Mouse (Mus musculus) CD4-positive, CD25-positive, alpha-beta regulatory T cell, adult 2 months (primary cell): Measurements from ENCODE around the gene Mindy4.

Experiments used
- DNase-seq: peaks from one replicate; pipeline ENCODE4 v3.0.0-alpha.2; 2012; ENCODE audit warnings: low read depth, low spot score

Mindy4 gene

DNA sequence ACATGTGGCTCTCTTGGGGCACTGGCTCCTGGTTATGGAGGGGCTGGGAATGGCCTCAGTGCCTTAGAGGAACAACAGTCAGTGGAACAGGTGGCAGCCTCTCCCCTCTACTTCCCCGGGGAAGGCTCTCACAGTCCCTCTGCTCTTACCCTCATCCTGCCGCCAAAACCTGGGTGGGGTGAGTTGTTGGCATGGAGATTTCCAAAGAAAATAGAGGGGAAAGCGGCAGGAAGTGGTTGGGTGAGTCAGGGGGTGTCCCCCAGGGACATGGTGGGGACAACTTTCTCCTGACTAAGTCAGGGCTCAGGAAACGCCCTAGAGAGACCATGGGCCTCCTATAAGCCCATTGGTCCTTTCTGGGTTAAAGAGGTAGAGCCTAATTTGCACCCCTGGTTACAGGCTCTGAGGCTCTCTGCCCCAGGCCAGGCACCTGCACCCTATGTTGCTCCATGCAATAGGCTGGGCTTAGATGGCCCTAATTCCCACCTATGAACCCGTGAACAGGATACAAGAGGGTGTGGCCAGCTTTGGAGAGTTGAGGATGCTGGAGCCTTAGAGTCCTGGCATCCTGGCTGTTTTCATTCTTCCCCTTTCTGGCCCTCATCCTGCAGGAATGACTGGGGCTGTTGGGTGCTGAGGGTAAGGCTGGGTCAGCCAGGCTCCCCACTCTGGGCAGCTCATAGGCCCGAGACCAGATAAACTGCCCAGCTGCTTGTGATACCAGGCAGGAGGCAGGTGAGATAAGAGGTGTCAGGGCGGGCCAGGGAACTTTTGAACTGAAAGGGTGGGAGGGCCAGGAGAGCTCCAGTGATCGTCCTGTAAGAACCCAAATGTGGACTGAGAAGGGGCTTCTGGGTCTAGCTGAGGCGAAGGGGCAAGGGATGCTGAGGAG lies 136.0 kb downstream of the Mindy4 start:
- no peak for DNase-seq

DNA sequence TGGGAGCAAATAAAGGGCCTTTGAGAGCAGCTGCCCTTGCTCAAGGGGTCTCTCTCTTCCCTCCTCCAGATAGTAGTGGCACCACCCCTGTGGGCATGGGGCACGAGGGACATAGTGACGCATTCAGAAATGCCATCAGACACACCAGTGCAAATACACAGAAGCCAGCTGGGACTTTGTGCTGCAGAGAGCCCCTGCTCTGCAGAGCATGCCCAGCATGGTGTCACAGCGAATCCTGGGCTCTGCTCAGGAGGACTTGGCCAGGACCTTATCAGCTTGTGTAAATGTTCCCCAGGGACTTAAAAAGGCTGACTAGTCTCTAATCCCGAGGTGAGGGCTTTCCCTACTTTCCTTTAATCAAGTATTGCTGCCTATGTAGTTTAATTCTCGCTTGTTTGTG lies 138.5 kb downstream of the Mindy4 start:
- no peak for DNase-seq

DNA sequence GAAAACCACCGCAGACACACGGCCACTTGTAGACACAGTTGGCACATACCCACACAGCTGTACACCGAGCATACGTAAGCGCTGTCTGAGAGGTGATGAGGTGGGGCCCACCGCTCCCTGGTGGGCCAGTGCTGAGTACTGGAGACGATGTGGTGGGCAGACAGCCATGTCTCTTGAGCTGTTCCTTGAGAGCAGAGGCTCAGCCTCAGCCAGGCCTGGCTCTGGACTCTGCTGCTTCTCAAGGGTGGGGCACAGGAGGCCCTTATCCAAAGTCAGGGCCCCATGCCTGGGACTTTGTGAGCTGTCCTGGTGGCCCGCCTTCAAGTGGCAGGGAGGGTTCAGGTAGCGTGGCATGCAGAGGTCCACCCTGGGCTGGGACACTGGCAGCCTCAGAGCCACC lies 139.1 kb downstream of the Mindy4 start:
- DNase-seq = no peak

DNA sequence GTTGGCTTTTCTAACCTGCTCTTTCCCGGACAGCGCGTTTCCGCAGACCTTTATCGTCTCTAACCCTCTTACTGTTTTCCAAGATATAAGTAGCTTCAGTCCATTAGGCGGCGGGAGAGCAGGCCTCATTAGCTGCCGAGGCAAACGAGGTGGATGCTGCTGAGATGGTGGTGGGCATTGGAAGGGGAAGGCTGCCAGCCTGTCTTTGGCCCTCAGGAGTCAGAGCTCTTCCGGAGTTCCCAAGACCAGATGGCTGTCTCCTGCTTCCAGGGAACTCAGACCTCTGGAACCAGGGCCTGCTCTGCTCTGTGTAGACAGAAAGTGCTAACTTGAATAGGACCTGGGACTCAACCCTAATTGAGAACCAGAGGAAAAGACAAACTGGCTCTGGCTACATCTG lies 140.3 kb downstream of the Mindy4 start:
- no peak for DNase-seq

DNA sequence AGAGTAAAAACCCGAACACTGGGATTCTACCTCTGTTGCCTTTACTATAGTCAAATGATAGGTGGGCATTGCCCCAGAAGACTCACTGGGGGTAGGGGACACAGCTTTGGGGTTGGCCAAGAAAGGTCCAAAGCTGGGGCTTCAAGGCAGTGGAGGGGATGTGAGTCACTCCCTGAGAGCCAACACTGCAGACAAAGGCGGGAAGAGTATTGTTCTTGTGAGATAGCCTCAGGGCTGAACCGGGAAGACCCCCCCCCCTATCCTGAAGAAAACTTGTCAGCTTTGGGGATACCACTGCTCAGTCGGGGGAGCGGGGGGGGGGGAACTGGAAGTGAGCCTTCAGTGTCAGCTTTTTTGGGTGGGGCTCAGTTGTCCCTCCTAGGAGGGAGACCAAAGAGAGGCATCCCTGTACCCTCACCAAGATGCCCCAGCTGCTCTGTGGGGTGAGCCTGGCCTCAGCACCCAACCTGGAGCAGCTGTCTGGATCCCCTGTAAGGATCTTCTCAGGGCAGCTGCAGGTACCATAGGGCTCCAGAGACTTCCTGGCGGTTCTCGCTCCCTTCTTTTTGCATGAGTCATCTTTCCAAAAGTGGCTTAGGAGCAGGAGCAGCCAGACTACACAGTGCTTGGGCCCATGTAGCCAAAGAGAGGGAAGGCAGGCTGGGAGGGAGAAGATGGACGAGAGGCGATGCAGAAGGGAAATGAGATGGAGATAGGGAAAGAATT lies 141.3 kb downstream of the Mindy4 start:
- DNase-seq = no peak

DNA sequence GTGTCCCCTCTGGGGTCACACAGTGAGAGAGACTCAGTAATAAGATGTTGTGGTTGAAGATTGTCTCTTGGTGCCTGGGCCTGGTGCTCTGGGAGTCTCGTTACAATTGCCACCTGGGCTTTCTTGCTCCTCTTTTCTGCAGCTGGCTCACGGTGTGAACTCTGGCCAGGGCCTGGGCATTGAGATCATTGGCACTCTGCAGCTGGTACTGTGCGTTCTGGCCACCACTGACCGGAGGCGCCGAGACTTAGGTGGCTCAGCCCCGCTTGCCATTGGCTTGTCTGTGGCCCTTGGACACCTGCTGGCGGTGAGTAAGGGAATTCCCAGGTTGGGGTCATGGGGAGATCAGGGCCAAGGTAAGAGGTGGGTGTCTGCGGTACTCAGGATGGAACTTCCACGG lies 142.1 kb downstream of the Mindy4 start:
- no peak for DNase-seq

DNA sequence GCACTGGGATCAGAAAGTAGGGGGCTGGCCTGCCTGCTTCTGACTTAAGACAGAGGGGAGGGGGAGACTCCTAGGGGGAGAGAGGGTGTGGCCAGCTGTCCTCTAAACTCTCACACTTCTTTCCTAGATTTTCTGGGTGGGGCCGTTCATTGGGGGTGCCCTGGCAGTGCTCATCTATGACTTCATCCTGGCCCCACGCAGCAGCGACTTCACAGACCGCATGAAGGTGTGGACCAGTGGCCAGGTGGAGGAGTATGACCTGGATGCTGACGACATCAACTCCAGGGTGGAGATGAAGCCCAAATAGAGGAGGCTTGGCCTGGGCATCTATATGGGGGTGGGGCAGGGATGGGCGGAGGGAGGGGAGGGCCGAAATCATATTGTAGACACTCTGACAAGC lies 143.3 kb downstream of the Mindy4 start:
- no peak for DNase-seq

DNA sequence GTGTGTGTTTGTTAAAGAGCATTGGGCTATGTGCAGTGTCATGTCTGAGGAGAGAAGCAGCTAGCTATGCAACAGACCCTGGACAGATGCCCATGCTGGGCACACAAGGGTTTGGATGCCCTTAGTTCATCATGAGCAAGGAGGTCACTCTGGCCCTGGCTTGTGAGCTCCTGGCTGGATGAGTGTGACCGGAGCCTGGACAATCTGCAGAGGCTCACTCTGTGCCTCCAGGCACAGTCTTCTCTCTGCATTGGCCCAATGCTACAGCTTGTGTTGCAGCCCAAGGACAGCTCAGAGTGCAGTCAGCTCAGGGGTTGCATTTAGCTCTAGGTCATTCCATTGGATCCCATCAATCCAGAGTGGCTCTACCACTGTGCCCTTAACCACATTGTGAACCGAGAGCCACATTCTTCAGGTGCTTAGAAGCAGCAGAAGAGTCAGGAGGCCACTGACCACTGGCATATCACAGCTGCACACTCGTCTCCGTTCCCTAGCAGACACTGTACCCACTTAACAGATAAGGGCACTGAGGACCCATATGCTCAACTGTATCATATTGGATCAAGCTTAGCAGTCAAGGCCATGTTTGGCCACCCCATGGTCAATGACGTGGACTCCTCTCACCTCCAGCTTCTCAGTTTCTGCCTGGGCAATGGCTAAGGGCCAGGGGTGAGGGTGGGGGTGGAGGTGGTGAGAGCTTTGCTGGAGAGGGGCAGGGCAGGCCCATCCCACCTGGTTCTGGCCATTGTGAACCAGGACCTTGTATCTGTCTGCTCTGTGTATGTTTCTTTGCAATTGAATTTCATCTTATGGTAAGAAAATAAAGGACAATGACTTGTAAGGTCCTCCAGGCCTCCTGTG lies 144.8 kb downstream of the Mindy4 start:
- no peak for DNase-seq

DNA sequence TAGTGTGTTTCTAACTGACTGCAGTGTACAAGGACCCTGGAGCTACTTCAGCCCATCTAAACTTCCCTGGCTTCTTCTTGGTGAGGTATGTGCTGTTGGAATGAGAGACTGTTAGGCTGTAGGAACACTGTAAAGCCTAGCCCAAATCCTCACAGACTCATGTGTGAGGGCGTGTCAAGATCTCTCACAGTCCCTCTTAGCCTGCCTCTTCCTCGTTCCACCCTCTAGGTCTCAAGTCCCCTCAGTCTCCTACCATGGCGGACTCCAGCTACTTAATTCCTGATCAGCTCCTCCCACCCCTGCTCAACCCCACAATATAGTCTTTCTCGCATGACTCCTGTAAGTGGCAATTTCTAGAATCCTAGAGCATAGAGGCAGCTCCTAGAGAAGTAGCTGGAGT lies 146.0 kb downstream of the Mindy4 start:
- DNase-seq = no peak

DNA sequence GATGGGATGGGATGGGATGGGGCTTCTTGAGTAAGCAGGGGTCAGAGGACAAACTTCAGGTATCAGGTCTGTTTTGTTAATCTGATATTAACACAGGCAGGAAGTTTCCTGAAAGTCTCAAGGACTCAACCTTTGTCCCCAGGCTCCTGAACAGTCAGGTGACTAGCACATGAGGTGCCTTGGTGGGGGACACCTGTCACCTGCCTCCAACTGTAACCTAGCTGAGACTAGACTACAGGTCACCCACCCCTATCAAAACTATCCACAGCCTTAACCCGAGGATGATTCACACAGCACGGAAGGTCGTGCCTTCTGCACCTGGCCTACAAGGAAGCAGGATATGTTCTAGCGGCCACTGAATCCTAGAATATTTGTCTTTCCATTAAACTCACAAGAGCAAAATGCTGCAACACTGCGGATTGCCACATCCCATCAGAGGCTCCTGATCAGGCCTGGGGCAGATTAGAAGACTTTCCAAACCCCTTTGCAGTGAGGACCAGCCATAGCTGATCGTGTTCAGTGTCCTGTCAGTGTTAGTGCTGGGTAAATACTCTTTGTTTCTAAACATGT lies 147.3 kb downstream of the Mindy4 start:
- DNase-seq = no peak

DNA sequence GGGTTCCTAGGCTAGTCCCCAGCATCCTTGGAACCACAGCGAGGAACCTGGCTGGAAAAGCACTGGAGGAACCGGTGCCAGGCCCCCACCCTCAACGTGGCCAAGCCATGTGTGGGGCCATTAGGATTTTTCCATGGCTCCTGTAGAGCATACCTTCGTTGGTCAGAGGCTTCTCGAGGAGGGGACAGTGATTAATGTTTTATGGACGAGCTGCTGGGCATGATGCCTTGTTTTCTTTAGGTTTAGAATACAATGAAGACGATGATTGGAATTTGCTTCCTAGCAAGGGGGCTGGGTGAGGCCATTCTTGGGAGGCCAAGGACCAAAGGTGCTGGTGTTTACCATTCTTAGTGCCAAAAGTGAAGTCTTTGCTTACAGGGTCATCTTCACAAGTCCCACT lies 148.5 kb downstream of the Mindy4 start:
- DNase-seq = no peak

DNA sequence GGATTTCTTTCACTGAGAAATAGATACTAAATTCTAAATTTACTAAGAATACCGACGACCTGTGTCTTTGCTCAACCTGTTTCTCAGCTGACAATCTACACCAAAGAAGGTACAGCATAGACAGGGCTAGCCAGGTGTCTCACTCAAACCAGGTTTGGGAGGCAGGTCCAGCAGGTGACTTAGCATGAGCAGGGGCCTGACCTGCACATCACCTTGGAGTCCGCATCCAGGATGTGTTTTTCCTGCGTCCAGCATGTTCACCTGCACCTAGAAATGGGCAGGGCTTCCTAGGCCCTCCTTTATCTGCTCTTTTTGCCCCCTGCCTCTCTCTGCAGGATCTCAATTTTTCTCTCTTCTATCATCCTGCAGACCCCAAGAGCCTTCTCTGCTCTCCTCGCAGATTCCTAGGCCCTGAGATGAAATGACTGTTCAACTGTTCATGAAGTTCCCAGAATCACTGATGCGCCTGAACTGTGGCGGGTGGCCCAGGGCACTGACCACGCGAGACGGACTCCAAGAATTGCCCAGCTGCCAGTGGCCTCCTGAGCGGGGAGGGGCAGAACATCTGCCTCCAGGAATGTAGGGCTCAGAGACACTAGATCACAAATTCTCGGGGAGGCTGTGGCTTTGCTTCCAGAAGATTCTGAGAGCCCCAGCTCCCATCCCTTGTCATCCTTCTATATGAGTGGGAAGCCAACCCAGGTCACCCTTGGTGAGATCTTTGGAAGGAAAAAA lies 150.7 kb downstream of the Mindy4 start:
- DNase-seq = no peak

DNA sequence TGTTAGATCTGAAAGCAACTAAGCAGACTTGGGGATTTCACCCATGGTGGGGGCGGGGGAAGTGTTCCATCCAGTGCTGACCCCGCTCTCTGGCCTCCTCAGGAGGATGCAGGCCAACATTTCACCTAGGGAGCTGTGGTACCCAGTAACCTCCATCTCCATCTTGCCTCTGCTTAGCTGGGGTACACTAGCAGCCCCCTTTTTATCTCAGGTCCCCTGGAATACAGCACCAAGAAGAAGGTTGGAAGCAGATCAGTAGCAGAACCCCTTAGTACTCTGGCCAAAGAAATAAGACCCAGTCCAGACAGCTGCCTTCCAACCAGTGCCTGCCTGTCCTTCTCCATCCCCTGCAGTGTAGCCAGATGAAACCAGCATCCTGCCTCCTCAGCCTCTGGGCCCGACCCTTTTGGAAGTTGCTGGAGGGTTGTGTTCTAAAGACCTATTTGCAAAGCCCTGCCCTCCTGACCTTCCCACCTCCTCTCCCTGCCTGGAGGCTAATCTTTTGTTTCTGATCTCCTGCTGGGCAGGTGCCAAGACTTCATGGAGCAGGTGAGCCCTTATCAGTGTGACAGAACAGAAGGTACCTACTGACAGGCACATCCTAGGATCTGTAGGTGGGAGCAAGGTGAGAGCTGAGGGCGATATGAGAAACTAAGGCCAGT lies 151.4 kb downstream of the Mindy4 start:
- DNase-seq = no peak

DNA sequence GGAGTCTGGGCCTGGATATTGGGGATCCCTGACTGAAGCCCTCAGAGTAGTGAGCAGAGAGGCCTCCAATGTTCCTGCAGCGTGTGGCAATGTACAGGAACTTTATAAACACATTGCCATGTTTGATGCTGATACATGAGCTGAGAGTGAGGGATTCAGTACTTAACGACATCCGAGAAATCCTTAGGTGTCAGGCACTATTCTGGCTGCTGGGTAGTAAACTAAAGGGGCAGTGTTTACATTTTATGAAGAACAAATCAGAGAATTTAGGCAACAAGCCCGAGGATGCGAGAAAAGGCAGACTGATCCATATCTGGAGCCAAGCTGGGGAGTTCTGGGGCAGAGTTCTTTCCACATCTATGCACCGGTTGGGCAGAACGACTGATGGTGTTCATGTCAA lies 152.4 kb downstream of the Mindy4 start:
- no peak for DNase-seq

DNA sequence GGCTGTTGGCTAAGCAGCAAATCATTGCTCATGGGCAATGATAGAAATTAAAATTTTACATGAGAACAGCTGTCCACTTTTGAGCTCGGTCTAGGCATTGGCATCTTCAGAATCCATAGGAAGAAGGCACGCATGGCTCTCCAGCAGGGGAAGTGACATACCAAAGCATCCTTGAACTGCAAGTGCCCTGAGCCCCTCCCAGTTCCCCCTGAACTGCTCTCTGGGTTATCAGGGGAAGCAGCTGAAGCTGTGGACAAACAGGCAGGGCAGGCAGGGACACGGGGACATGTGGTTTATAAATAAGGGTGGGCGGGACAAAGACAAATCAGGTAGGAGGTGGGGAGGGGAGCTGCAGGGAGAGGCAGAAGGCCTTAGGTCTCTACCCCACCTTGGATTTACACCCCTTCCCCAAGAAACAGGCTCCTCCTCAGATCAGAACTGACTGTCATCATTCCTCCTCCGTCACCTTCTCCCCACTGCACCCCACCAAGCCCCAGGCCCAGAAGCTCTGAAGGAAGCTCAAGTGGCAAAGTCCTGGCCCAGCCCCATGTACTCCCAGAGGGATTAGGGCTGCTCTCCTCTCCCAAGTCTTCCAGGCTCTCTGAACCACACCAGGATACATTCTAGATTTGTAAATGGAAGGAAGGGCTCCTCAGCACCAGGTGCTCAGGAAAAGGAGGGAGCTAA lies 153.0 kb downstream of the Mindy4 start:
- DNase-seq = no peak

DNA sequence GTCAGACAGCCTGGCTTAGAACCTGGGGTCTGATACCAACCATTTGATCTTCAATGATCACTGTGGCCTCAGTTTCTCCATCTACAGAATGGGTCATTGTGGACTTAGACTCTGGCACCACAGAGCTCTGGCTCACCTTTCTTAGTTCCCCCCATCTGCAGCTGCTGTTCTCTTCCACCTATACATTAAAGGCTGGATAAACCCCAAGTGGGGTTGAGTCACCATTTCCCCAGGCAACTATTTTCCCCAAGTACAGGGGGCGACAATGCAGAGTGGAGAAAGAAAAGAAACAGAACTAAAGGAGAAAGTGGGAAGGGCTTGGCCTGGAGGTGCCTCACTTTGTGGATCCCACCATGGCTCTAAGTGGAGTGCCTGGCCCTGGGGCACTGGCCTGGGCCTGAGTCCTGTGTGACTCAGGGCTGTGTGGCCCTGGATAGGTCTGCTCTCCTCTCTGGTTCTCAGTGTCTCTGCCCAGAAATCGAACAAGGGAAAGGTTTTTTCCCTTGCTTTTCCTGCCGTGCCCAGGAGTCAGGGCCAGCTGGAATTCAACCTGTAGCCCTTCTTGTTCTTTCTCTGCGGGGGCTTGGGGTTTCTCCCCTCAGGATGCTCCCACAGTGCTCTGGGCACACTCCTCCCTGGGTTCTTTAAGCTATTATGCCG lies 153.9 kb downstream of the Mindy4 start:
- no peak for DNase-seq

DNA sequence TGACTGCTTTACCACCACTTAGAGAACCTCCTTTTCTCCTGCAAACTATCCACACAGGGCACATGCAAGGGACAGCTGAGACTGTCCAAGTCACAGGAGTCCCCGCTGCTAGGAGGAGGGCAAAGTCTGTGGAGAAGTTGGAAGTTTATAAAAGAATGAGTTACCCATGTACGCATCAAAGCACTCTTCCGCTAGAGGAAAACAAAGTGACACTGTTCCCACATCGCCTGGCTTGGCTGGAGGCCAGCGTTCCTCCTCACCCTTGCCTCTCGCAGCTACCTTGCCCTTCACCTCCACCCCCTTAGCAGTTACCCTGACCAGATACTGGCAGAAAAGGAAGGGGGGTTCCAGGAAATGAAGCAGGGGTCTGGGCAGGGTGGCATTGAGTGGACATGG lies 154.5 kb downstream of the Mindy4 start:
- no peak for DNase-seq

DNA sequence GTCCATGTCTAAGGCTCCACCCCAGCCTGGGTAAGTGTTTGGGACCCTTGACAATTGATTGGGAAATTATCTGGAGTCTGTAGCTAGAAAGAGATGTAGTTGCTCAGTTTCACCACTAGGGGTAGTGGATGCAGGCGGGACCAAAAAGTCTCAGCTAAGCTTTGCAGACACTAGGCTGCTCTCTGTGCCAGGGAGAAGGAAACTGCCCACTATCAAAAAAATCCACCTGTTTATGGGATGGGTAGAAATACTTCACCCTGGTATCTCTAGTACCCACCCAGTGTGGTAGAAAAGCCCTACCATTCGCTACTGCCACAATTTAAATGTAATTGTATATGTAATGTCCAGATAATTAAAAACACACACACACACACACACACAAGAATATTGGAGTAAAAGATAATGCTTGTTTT lies 155.6 kb downstream of the Mindy4 start:
- peak; percentile 38 for DNase-seq

DNA sequence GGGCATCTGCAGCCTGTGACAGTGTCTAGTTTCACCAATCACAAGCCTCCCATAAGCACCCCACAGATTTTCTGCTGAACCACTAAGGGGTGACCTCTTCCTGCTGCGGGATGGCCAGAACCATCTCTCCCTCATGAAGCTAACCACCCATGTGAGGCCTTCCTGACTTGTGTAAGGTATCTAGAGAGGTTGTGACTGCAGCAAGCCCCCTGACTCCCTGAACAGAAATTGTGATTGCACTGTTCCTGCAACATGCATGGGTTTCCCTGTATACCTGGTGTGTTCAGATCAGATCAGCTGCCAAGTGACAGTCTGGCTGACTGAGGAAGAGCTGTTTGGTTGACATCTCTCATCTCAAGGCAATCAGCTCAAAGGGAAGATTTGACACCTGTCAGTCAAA lies 159.5 kb downstream of the Mindy4 start:
- no peak for DNase-seq
